Mouse (Mus musculus) hematopoietic stem cell, adult 5-6 weeks (primary cell): ENCODE measurements around the gene Arap2. TPM values are rescaled to one million over a fixed set of nuclear protein-coding genes. Genes with fewer than 3 reads are reported as not detected.

Experiments used
- ATAC-seq, 2 experiments: fragments of 125-278 bp in 1 of 2; replicated peaks in 1 of 2; 2 replicates each; pipeline ENCODE4 v1.8.0; 2016 to 2017; ENCODE audit warnings: inconsistent platforms in 2 of 2, mild to moderate bottlenecking in 2 of 2, moderate number of reproducible peaks in 2 of 2, low read depth in 1 of 2, moderate TSS enrichment in 1 of 2; ENCODE audit not compliant: low FRiP score in 2 of 2, poor library complexity in 2 of 2, severe bottlenecking in 2 of 2, insufficient read depth in 1 of 2, low TSS enrichment in 1 of 2
- total RNA-seq: library from RNA; stranded (forward); fragments of 172-1452, 232-1000 nt; gene quantifications from 2 replicates; pipeline ENCODE4 v1.2.3, GENCODE M21; 2017

Arap2 gene
- total RNA-seq, 1 experiment from 2014 or later: 34.0 TPM

GRCm38 (mm10) chr5:62672736-62673436 lies 93.1 kb downstream of the Arap2 start:
- ATAC-seq: no peak

- ATAC-seq: no peak
These were observed 100.6 kb downstream of the Arap2 start for GRCm38 (mm10) chr5:62665329-62665728.

GRCm38 (mm10) chr5:62664847-62665246 lies 101.1 kb downstream of the Arap2 start:
- no peak for ATAC-seq

GRCm38 (mm10) chr5:62663206-62663605 lies 102.8 kb downstream of the Arap2 start:
- no peak for ATAC-seq

- ATAC-seq: no peak
These were observed 112.0 kb downstream of the Arap2 start for GRCm38 (mm10) chr5:62653924-62654323.

GRCm38 (mm10) chr5:62642330-62642729 lies 123.6 kb downstream of the Arap2 start:
- ATAC-seq: no peak

GRCm38 (mm10) chr5:62640501-62640900 lies 125.5 kb downstream of the Arap2 start:
- no peak for ATAC-seq

- ATAC-seq: no peak
These were observed 129.6 kb downstream of the Arap2 start for GRCm38 (mm10) chr5:62636341-62636740.

- no peak for ATAC-seq
These were observed 137.1 kb downstream of the Arap2 start for GRCm38 (mm10) chr5:62628901-62629300.

GRCm38 (mm10) chr5:62622848-62623479 lies 143.0 kb downstream of the Arap2 start:
- ATAC-seq: no peak

GRCm38 (mm10) chr5:62618286-62618685 lies 147.7 kb downstream of the Arap2 start:
- ATAC-seq: no peak

- ATAC-seq: no peak
These were observed 154.0 kb downstream of the Arap2 start for GRCm38 (mm10) chr5:62611990-62612389.

- no peak for ATAC-seq
These were observed 178.6 kb downstream of the Arap2 start for GRCm38 (mm10) chr5:62587348-62587747.

- no peak for ATAC-seq
These were observed 183.3 kb downstream of the Arap2 start for GRCm38 (mm10) chr5:62582643-62583042.

- no peak for ATAC-seq
These were observed 184.3 kb downstream of the Arap2 start for GRCm38 (mm10) chr5:62581699-62582098.

- peak; percentile 80 to 86 for ATAC-seq
These were observed 191.6 kb downstream of the Arap2 start for GRCm38 (mm10) chr5:62574336-62574844.
